Mouse (Mus musculus) gastrocnemius, postnatal 25 days (tissue): ENCODE measurements around the gene H2al1e. TPM values are rescaled to one million over a fixed set of nuclear protein-coding genes. Genes with fewer than 3 reads are reported as not detected.

Experiments used
- total RNA-seq, 2 experiments: library from RNA; stranded (reverse); gene quantifications; 1 replicate in 1 of 2; 2 replicates in 1 of 2; pipeline ENCODE4 v1.2.3; 2021

Gene H2al1e
- total RNA-seq, 2 experiments from 2014 or later: not detected

Other genes with a start within 250 kb of the H2al1e start
- not detected for gene H2al1a, start 12.7 kb upstream of the H2al1e start, total RNA-seq
- not detected for gene H2al1b, start 9.5 kb upstream of the H2al1e start, total RNA-seq
- gene H2al1c, start 6.3 kb upstream of the H2al1e start, total RNA-seq: not detected
- not detected for gene H2al1d, start 3.1 kb upstream of the H2al1e start, total RNA-seq
- not detected for gene H2al1f, start 3.2 kb downstream of the H2al1e start, total RNA-seq
- gene H2al1g, start 6.3 kb downstream of the H2al1e start, total RNA-seq: not detected
- gene H2al1h, start 9.6 kb downstream of the H2al1e start, total RNA-seq: not detected
- gene H2al1i, start 12.7 kb downstream of the H2al1e start, total RNA-seq: not detected
- gene H2al1j, start 15.9 kb downstream of the H2al1e start, total RNA-seq: not detected